Mouse (Mus musculus) 3134 (cell line): ENCODE measurements around the gene Btnl2.

ENCODE experiments used
- DNase-seq: peaks from one replicate; pipeline ENCODE4 v3.0.0-alpha.2; 2011; ENCODE audit warnings: low spot score; ENCODE audit not compliant: insufficient read length; ENCODE audit errors: extremely low read depth

Gene Btnl2

GRCm38 (mm10) chr17:34398058-34398710 is 43.6 kb downstream of the Btnl2 start:
- DNase-seq, result no peak

GRCm38 (mm10) chr17:34398711-34399393 is 44.2 kb downstream of the Btnl2 start, which contains the start of gene BC051142:
TSS of gene BC051142 (plus strand) at chr17:34398820.
- DNase-seq, result peak; percentile 7

DNA sequence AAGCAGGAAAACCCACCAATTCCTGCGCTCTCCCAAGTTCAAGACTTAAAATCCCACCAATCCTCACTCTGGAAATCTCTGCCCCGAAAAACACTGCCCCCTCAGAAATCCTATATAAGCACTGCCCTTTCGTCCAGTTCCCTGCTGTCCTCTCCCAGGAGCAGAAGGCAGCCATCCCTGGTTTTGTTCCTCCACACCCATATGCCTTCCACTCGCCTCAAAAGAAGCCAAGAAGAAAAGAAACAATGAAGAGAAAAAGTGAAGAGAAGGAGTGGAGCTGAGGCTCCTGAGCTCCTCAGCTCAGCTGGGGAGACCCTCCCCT is 44.7 kb downstream of the Btnl2 start:
- no peak for DNase-seq

DNA sequence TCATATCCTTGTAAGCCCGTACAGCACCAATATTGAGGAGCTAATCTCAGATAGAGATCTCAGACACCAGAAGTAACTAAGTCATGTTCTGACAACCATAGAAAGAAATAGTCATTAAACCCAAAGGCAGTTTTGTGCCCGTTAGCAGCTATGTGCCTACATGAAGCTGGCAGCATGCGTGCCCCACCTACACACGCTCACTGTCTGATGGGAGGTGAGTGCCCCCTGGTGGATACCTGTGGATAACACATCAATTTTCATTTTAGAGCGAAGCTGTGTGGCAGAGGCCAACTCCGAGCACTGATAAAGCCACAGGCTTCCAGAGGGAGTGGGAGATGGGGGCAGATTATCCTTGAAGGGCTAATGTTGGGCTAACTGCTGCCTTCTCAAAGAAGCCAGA is 56.5 kb downstream of the Btnl2 start:
- no peak for DNase-seq
